In genomic region chr19:4037154-4037787, GRCm38 (mm10) we compare ENCODE assay signal across 8 mouse cellular contexts. TPM values are rescaled to one million over a fixed set of nuclear protein-coding genes. Genes with fewer than 3 reads are reported as not detected.
DNase-seq lines count a peak whose midpoint lies in the region; ATAC-seq and TF ChIP-seq lines count a peak whose summit lies in the region.
"Not testable (repeated sequence)": the region's sequence is repeated elsewhere in the genome, so short reads cannot be mapped to it uniquely, and the experiment has no call there.

No protein-coding gene starts in this region.

- H3K4me1 ChIP-seq in E14TG2a.4 (replicated peaks; ENCODE audit: low read depth, low read length) = peaks cover 47% of the 10 kb centered on the region
- peaks cover 19% of the 10 kb centered on the region for H3K4me1 ChIP-seq in embryonic facial prominence, embryonic 13.5 days
- peaks cover 17% of the 10 kb centered on the region for H3K4me1 ChIP-seq in hindbrain, embryonic 12.5 days
- peaks cover 20% of the 10 kb centered on the region for H3K4me1 ChIP-seq in kidney, embryonic 16.5 days (ENCODE audit: insufficient read depth, low read length)
- H3K4me1 ChIP-seq in liver, embryonic 13.5 days (replicated peaks) = peaks cover 46% of the 10 kb centered on the region
- not testable (repeated sequence) for H3K4me1 ChIP-seq in midbrain, embryonic 11.5 days (ENCODE audit: control insufficient read depth, insufficient read depth, low read length); olfactory bulb, adult 2 months (ENCODE audit: control insufficient read depth, insufficient read depth, low read length)

- not testable (repeated sequence) for H3K27me3 ChIP-seq in E14TG2a.4 (ENCODE audit: insufficient read depth, low read length); embryonic facial prominence, embryonic 13.5 days; hindbrain, embryonic 12.5 days; kidney, embryonic 16.5 days (ENCODE audit: insufficient read depth, low read length); liver, embryonic 13.5 days; midbrain, embryonic 11.5 days (ENCODE audit: control insufficient read depth, insufficient read depth, low read length)

- 24% methylated on average over 7 of the region's 8 CpGs for WGBS in embryonic facial prominence, embryonic 13.5 days
- WGBS in hindbrain, embryonic 12.5 days = 23% methylated on average over 7 of the region's 8 CpGs
- 23% methylated on average over 7 of the region's 8 CpGs for WGBS in kidney, embryonic 16.5 days
- 27% methylated on average over 8 of the region's 8 CpGs for WGBS in liver, embryonic 13.5 days (ENCODE audit: insufficient replicate concordance)
- WGBS in midbrain, embryonic 11.5 days = 26% methylated on average over 7 of the region's 8 CpGs
- 20% methylated on average over 7 of the region's 8 CpGs for WGBS in olfactory bulb, adult 2 months

- peak overlapping the region; percentile 79 for H3K4me3 ChIP-seq in E14TG2a.4 (replicated peaks; ENCODE audit: low read length)
- peak overlapping the region; percentile 54 for H3K4me3 ChIP-seq in embryonic facial prominence, embryonic 13.5 days
- H3K4me3 ChIP-seq in hindbrain, embryonic 12.5 days = peak overlapping the region; percentile 57
- H3K4me3 ChIP-seq in kidney, embryonic 16.5 days (ENCODE audit: low read length) = peak overlapping the region; percentile 81
- H3K4me3 ChIP-seq in liver, embryonic 13.5 days (replicated peaks) = peak overlapping the region; percentile 70
- peak overlapping the region; percentile 59 for H3K4me3 ChIP-seq in midbrain, embryonic 11.5 days (ENCODE audit: low read depth, low read length)
- peak overlapping the region; percentile 85 for H3K4me3 ChIP-seq in olfactory bulb, adult 2 months (ENCODE audit: insufficient read depth, low read depth, low read length)

- H3K9me3 ChIP-seq in E14TG2a.4 (ENCODE audit: low read length); embryonic facial prominence, embryonic 13.5 days; hindbrain, embryonic 12.5 days (replicated peaks); kidney, embryonic 16.5 days (ENCODE audit: low read length); liver, embryonic 13.5 days (replicated peaks); midbrain, embryonic 11.5 days (ENCODE audit: control insufficient read depth, low read length): not testable (repeated sequence)

- peak overlapping the region; percentile 75 for H3K4me2 ChIP-seq in embryonic facial prominence, embryonic 13.5 days
- H3K4me2 ChIP-seq in hindbrain, embryonic 12.5 days (replicated peaks) = peak overlapping the region; percentile 69
- H3K4me2 ChIP-seq in kidney, embryonic 16.5 days (replicated peaks; ENCODE audit: low read depth, low read length) = peak overlapping the region; percentile 77
- H3K4me2 ChIP-seq in liver, embryonic 13.5 days = peak overlapping the region; percentile 84
- H3K4me2 ChIP-seq in midbrain, embryonic 11.5 days = peak overlapping the region; percentile 75

- not testable (repeated sequence) for ATAC-seq in embryonic facial prominence, embryonic 13.5 days (ENCODE audit: insufficient number of reproducible peaks, insufficient read depth, low FRiP score, low TSS enrichment, low read depth)
- ATAC-seq in frontal cortex, adult (ENCODE audit: low TSS enrichment) = 0 out of 2 replicates have a peak, but pooled peaks have one; percentile 13
- ATAC-seq in hindbrain, embryonic 12.5 days (ENCODE audit: low FRiP score) = peak; percentile 50
- ATAC-seq in kidney, embryonic 16.5 days (ENCODE audit: low FRiP score, low TSS enrichment) = peak; percentile 32
- peak; percentile 9 for ATAC-seq in liver, embryonic 13.5 days (ENCODE audit: low read depth)
- ATAC-seq in midbrain, embryonic 11.5 days (ENCODE audit: low FRiP score) = peak; percentile 65; the same call in 1 of the 2 replicates

- DNase-seq in liver, embryonic 13.5 days; midbrain, embryonic 11.5 days (ENCODE audit: low spot score, missing footprints): not testable (repeated sequence)

- H3K36me3 ChIP-seq in E14TG2a.4 (ENCODE audit: insufficient read depth, low read length) = peaks cover 26% of the 10 kb centered on the region
- H3K36me3 ChIP-seq in embryonic facial prominence, embryonic 13.5 days = peaks cover 12% of the 10 kb centered on the region
- H3K36me3 ChIP-seq in hindbrain, embryonic 12.5 days; kidney, embryonic 16.5 days (ENCODE audit: insufficient read depth, low read length); liver, embryonic 13.5 days; midbrain, embryonic 11.5 days (ENCODE audit: control insufficient read depth, insufficient read depth, low read length): not testable (repeated sequence)

- not testable (repeated sequence) for TF ChIP-seq POLR2A in olfactory bulb, adult 2 months (IDR thresholded peaks at IDR 0.05; ENCODE audit: insufficient read depth, low read depth, low read length)

- not testable (repeated sequence) for TF ChIP-seq CTCF in E14TG2a.4 (conservative IDR thresholded peaks at IDR 0.05; ENCODE audit: low read length); olfactory bulb, adult 2 months (IDR thresholded peaks at IDR 0.05; ENCODE audit: insufficient read depth, low read depth, low read length)

- peak overlapping the region; percentile 60 for H3K27ac ChIP-seq in embryonic facial prominence, embryonic 13.5 days
- H3K27ac ChIP-seq in hindbrain, embryonic 12.5 days = 0 out of 2 replicates have a peak overlapping the region, but pooled peaks have one; percentile 49
- H3K27ac ChIP-seq in kidney, embryonic 16.5 days (ENCODE audit: low read length) = peak overlapping the region; percentile 79
- peak overlapping the region; percentile 81 for H3K27ac ChIP-seq in liver, embryonic 13.5 days
- H3K27ac ChIP-seq in midbrain, embryonic 11.5 days (ENCODE audit: low read depth, low read length) = not testable (repeated sequence)
- H3K27ac ChIP-seq in olfactory bulb, adult 2 months (ENCODE audit: insufficient read depth, low read depth, low read length) = peak overlapping the region; percentile 71

- H3K9ac ChIP-seq in embryonic facial prominence, embryonic 13.5 days = peak overlapping the region; percentile 80
- peak overlapping the region; percentile 73 for H3K9ac ChIP-seq in hindbrain, embryonic 12.5 days
- peak overlapping the region; percentile 95 for H3K9ac ChIP-seq in kidney, embryonic 16.5 days (replicated peaks; ENCODE audit: low read length)
- peak overlapping the region; percentile 84 for H3K9ac ChIP-seq in liver, embryonic 13.5 days
- H3K9ac ChIP-seq in midbrain, embryonic 11.5 days (ENCODE audit: low read length) = peak overlapping the region; percentile 80

RNA-seq across cellular contexts. Expression of gene Gstp1, which starts 0.5 kb away (rescaled TPM):
- polyA plus RNA-seq in embryonic facial prominence, embryonic 13.5 days (2015; fragmentation: Nextera tagmentation; extraction: Ambion mirVana) = 535 and 609 TPM in 2 replicates
- 357 and 360 TPM in 2 replicates for polyA plus RNA-seq in hindbrain, embryonic 12.5 days (2016; fragmentation: Nextera tagmentation; extraction: Ambion mirVana)
- 526 and 535 TPM in 2 replicates for polyA plus RNA-seq in kidney, embryonic 16.5 days (2015; fragmentation: Nextera tagmentation; extraction: Ambion mirVana)
- 629 and 652 TPM in 2 replicates for polyA plus RNA-seq in liver, embryonic 13.5 days (2015; fragmentation: Nextera tagmentation; extraction: Ambion mirVana)
- 337 and 342 TPM in 2 replicates for polyA plus RNA-seq in midbrain, embryonic 11.5 days (2014; fragmentation: Nextera tagmentation; extraction: Ambion mirVana)
- not detected in 2 replicates for polyA plus RNA-seq in olfactory bulb, adult 2 months (2012; ENCODE audit: insufficient read depth, insufficient read length, low replicate concordance, missing spikeins)

RNA-seq across cellular contexts. Expression of gene Gstp2, which starts 8.6 kb away (rescaled TPM):
- 1.2 and 3.4 TPM in 2 replicates for polyA plus RNA-seq in embryonic facial prominence, embryonic 13.5 days (2015; fragmentation: Nextera tagmentation; extraction: Ambion mirVana)
- polyA plus RNA-seq in hindbrain, embryonic 12.5 days (2016; fragmentation: Nextera tagmentation; extraction: Ambion mirVana) = 1.5 and 8.3 TPM in 2 replicates
- polyA plus RNA-seq in kidney, embryonic 16.5 days (2015; fragmentation: Nextera tagmentation; extraction: Ambion mirVana) = 2.5 and 9.6 TPM in 2 replicates
- polyA plus RNA-seq in liver, embryonic 13.5 days (2015; fragmentation: Nextera tagmentation; extraction: Ambion mirVana) = 7.7 and 11.2 TPM in 2 replicates
- polyA plus RNA-seq in midbrain, embryonic 11.5 days (2014; fragmentation: Nextera tagmentation; extraction: Ambion mirVana) = 1.1 and 3.8 TPM in 2 replicates
- polyA plus RNA-seq in olfactory bulb, adult 2 months (2012; ENCODE audit: insufficient read depth, insufficient read length, low replicate concordance, missing spikeins) = not detected in 2 replicates

RNA-seq across cellular contexts. Expression of gene Gstp3, which starts 22.1 kb away (rescaled TPM):
- polyA plus RNA-seq in embryonic facial prominence, embryonic 13.5 days (2015; fragmentation: Nextera tagmentation; extraction: Ambion mirVana) = 0.32 and 0.41 TPM in 2 replicates
- not detected in 2 replicates for polyA plus RNA-seq in hindbrain, embryonic 12.5 days (2016; fragmentation: Nextera tagmentation; extraction: Ambion mirVana)
- 0.36 and 0.49 TPM in 2 replicates for polyA plus RNA-seq in kidney, embryonic 16.5 days (2015; fragmentation: Nextera tagmentation; extraction: Ambion mirVana)
- polyA plus RNA-seq in liver, embryonic 13.5 days (2015; fragmentation: Nextera tagmentation; extraction: Ambion mirVana) = 28.0 and 28.3 TPM in 2 replicates
- not detected in 2 replicates for polyA plus RNA-seq in midbrain, embryonic 11.5 days (2014; fragmentation: Nextera tagmentation; extraction: Ambion mirVana)
- polyA plus RNA-seq in olfactory bulb, adult 2 months (2012; ENCODE audit: insufficient read depth, insufficient read length, low replicate concordance, missing spikeins) = not detected in 2 replicates

RNA-seq across cellular contexts. Expression of gene Ndufv1, which starts 24.7 kb away (rescaled TPM):
- 178 and 206 TPM in 2 replicates for polyA plus RNA-seq in embryonic facial prominence, embryonic 13.5 days (2015; fragmentation: Nextera tagmentation; extraction: Ambion mirVana)
- polyA plus RNA-seq in hindbrain, embryonic 12.5 days (2016; fragmentation: Nextera tagmentation; extraction: Ambion mirVana) = 187 and 188 TPM in 2 replicates
- 261 and 285 TPM in 2 replicates for polyA plus RNA-seq in kidney, embryonic 16.5 days (2015; fragmentation: Nextera tagmentation; extraction: Ambion mirVana)
- 171 and 174 TPM in 2 replicates for polyA plus RNA-seq in liver, embryonic 13.5 days (2015; fragmentation: Nextera tagmentation; extraction: Ambion mirVana)
- 180 TPM in 2 replicates for polyA plus RNA-seq in midbrain, embryonic 11.5 days (2014; fragmentation: Nextera tagmentation; extraction: Ambion mirVana)
- polyA plus RNA-seq in olfactory bulb, adult 2 months (2012; ENCODE audit: insufficient read depth, insufficient read length, low replicate concordance, missing spikeins) = 777 TPM in 1 of 2 replicates, not detected in the other

RNA-seq across cellular contexts. Expression of gene Doc2g, which starts 34.2 kb away (rescaled TPM):
- polyA plus RNA-seq in embryonic facial prominence, embryonic 13.5 days (2015; fragmentation: Nextera tagmentation; extraction: Ambion mirVana) = 7.3 and 8.1 TPM in 2 replicates
- 4.4 and 5.8 TPM in 2 replicates for polyA plus RNA-seq in hindbrain, embryonic 12.5 days (2016; fragmentation: Nextera tagmentation; extraction: Ambion mirVana)
- polyA plus RNA-seq in kidney, embryonic 16.5 days (2015; fragmentation: Nextera tagmentation; extraction: Ambion mirVana) = 5.3 and 6.1 TPM in 2 replicates
- 0.80 and 0.82 TPM in 2 replicates for polyA plus RNA-seq in liver, embryonic 13.5 days (2015; fragmentation: Nextera tagmentation; extraction: Ambion mirVana)
- 1.5 TPM in 2 replicates for polyA plus RNA-seq in midbrain, embryonic 11.5 days (2014; fragmentation: Nextera tagmentation; extraction: Ambion mirVana)
- not detected in 2 replicates for polyA plus RNA-seq in olfactory bulb, adult 2 months (2012; ENCODE audit: insufficient read depth, insufficient read length, low replicate concordance, missing spikeins)

Comparison
In these comparisons a context has a peak if more than half of its experiments do, and no peak if none do; other contexts are left out.
1. RNA of gene Gstp3, which starts 22.1 kb away (polyA plus RNA-seq): 28.0 to 28.3 TPM in liver, embryonic 13.5 days; 0.36 to 0.49 TPM in kidney, embryonic 16.5 days, 0.32 to 0.41 TPM in embryonic facial prominence, embryonic 13.5 days, not detected in hindbrain, embryonic 12.5 days, not detected in midbrain, embryonic 11.5 days and not detected in olfactory bulb, adult 2 months; every median in the first group is over 10 times any median in the second.
2. Peak in every context shown above with its lines, with median percentiles within 50 percentile points of each other: H3K4me3 ChIP-seq, H3K4me2 ChIP-seq and H3K9ac ChIP-seq.